Mouse (Mus musculus) CD4-positive helper T cell, adult 2 months (primary cell): ENCODE data around the gene Tesmin.
A peak's percentile ranks its signal among the peaks of the same experiment; 100 is the strongest.

ENCODE experiments used
- DNase-seq: peaks from one replicate; pipeline ENCODE4 v3.0.0-alpha.2; 2012; ENCODE audit warnings: low read depth, missing footprints, low spot score

The Tesmin gene

DNA sequence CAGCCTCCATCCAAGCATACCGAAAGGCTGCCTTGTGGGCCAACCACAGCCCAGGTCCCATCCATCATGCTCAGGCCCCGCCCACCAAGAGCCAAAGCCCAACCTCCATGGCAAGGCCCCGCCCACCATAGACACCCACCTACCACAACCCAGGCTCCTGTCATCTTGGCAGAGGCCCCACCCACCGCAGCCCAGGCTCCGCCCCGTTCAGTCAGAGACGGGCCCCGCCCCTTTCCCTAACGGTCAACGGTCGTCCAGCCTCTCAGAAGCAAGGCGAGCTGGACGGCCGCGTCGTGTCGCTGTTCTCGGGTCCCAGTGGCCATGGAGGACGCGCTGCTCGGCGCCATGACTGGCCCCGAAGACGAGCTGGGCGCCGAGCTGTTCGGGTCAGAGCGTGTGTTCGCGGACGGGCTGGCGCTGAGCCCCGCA lies at the start of gene Tesmin:
Gene Tesmin (plus strand): TSS at position 229 of the 429 bp plus-strand sequence.
- DNase-seq, result peak; percentile 90

- no peak for DNase-seq
Observed at GRCm38 (mm10) chr19:3339187-3339586, 49.5 kb upstream of the Tesmin start.

DNA sequence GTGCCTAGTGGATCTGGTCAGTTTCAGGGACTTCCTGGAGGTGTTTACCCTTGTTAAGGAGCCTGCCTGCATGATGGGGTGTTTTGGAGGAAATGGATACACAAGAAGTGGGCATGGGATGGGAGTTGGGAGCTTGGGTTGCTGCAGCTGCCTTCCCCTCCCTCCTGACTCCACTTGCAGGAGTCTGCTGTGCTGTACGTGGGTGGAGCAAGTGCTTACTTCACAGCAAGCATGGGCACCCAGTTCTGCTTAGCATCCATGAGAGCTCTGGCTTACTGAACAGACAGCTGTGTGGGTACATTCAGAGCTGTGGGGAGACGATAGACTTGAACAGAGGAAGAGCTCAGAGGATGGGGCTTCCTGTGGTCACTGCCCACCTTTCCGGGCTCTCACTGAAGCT lies 47.6 kb upstream of the Tesmin start:
- DNase-seq, result no peak

GRCm38 (mm10) chr19:3343929-3344328 lies 44.7 kb upstream of the Tesmin start:
- no peak for DNase-seq

GRCm38 (mm10) chr19:3344636-3345544 lies 43.8 kb upstream of the Tesmin start:
- no peak for DNase-seq

DNA sequence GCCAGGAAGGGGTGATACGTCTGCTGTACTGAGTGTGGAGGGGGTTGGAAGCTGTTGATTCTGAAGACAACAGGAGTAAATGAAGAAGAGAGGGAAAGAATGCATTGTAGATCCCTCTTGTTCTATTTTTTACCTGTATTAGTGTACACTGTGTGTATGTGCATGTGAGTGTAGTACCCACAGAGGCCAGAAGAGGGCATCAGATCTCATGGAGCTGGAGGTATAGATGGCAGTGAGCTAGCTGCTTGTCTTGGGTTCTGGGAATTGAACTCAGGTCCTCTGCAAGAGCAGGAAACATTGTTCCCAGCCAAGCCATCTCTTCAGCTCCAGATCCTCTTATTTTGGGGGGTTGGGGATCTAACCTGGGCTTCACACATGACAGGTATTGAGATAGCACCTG lies 40.9 kb upstream of the Tesmin start:
- peak; percentile 21 for DNase-seq

GRCm38 (mm10) chr19:3353415-3354111 lies 35.1 kb upstream of the Tesmin start:
- DNase-seq, result no peak

GRCm38 (mm10) chr19:3355096-3355495 lies 33.6 kb upstream of the Tesmin start:
- DNase-seq, result peak; percentile 24

GRCm38 (mm10) chr19:3356516-3356915 lies 32.1 kb upstream of the Tesmin start:
- no peak for DNase-seq

- no peak for DNase-seq
Observed at GRCm38 (mm10) chr19:3357620-3358019, 31.0 kb upstream of the Tesmin start.

DNA sequence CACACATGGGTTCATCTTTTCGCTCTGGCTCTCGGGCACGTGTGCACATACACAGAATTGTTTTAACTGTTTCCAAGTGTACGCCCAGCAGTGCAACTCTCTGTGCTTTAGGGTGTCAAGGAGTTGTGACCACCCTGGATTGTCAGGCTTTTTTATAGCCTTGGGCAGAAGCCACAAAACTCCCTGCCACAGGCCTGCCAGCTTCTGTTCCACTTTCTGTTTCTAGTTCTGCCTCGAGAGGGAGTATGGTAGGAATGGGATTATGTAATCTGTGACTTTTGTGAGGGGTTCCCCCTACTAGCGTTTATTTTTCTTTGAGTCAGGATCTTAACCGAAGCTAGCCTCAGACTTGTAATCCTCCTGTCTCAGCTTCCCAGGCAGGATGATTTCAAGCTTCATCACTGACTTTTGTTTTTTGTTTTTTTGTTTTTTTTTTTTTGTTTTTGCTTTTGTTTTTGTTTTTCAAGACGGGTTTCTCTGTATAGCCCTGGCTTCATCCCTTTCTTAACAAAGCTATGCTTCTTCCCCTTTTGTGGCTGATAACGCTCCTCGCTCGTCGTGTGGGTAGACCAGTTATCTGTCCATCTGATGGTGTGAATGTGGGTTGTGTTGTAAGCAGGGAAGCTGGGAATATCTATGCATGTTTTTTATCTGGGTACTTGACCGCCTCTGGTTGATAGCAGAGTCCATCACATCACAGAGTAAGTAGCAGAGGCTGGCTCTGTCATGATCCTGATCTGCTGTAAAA lies 28.6 kb upstream of the Tesmin start:
- DNase-seq, result no peak

- no peak for DNase-seq
Observed at GRCm38 (mm10) chr19:3363510-3363909, 25.1 kb upstream of the Tesmin start.

DNA sequence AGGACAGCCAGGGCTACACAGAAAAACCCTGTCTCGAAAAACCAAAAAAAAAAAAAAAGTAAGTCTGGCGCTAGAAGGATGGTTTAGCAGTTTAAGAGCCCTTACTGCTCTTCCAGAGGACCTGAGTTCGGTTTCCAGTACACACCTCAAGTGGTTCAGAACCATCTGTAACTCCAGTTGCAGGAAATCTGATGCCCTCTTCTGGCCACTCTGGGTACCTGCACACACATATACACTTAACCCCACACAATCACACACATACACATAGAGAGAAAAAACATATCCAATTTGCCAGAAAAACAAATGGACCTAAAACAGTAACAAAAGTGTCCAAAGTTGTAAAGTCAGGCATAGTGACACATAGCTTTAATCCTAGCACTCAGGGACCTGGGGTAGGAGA lies 23.6 kb upstream of the Tesmin start:
- no peak for DNase-seq

DNA sequence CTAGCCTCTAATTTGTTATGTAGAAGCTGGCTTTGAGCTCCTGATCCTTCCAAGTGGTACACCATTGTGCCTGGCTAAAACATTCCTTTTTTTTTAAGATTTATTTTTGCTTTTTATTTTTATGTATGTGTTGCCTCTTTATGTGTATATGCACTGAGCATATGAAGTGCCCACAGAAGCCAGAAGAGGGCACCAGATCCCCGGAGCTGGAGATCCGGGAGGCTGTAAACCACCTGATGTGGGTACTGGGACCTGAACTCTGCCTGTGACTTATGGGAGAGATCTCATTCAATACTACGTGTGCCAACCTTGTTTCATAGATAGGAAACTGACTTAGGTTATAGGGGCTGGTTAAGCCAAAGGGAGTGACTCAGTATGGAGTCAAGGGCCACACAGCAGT lies 20.4 kb upstream of the Tesmin start:
- no peak for DNase-seq

DNA sequence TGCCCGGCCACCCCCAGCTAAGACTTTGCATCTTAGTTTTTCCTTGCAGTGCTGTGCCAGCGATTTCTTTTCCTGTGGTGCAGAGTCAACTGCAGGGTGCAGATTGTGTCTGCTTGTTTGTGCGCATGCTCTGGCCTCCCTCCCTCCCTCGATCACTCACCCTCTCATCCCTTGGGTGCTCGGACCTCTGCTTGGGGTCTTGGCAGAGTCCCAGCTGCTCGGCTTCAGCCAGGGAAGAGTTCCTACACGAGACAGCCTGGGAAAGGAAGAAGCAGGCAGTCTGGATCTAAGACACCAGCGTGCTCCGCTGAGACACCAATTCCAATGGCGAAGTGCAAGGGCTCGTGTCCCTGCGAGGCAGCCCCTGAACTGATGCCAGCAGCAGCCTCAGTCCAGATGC lies 15.3 kb upstream of the Tesmin start:
- no peak for DNase-seq

GRCm38 (mm10) chr19:3374028-3374427 lies 14.6 kb upstream of the Tesmin start:
- DNase-seq, result peak; percentile 11

DNA sequence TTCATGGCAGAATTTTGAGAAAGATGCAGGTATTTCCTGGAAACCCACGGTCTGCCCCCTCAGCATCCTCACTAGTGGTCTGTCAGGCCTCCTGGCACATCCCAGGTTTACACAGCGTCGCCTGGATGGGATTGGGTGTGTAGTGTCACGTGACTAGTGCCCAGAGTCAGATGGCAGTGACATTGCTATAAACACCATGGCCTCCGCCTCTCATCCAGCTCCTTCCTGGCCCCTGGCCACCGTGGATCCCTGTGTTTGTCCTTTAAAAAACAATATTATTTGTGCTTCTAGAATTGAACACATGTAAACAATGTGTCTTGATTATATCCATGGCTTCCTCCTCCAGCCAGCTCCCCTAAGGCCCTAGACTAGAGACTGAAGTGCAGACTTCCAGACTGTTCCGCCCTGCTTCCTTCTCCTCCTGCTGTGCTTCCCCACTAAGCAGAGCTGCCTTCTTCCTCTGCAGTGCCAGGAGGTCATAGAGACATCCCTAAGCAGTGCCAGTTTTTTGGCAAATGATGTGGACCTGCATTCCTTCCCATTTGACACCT lies 12.6 kb upstream of the Tesmin start:
- no peak for DNase-seq

DNA sequence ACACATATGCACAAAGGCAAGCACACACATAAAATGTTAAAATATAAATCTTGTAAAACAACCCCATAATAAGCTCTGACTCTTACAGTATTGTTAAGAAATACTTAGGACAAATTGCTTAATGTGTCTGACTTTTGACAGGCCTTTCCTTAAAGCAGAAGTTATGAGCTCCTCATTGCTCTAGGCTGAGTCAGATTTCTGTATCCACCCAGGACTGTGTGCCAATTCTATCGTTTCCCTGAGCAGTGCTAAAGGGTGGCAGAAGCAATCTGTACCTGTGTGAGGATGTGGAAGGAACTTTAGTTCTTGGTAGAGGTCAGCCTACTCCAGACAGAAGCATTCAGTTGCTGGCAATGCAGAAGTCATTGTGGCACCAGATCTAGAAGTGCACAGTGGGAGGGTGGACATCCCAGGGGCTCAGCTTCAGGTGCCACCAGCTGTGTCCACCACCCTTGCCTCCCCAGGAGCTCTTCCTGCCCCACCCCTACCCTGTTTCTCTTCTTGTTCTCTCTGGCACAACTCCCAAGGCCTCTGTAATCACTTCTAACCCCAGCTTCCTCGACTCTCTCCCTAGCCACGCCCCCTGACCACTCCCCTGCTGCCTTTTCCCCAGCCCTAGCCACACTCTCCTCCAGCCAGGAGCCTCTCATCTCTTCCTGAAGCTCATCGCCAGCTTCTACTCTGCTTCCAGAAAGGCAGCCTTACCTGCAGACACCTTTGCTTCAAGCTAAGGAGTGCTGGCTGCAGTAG lies 11.5 kb upstream of the Tesmin start:
- DNase-seq, result no peak

DNA sequence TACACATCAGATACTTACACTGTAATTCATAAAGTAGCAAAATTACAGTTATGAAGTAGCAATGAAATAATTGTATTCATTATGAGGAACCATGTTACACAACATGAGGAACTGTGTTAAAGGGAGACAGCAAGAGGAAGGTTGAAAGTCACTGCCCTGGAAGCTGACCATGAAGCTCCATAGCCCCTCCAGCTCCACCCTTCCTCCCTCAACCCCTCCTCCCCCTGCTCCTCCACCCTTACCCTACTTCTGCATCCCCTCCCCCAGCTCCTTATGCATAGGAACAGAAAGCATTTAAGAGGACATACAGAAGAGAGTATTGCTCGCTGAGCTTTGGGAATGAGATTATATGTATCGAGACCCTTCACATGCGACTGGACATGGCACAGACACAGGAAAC lies 10.0 kb upstream of the Tesmin start:
- DNase-seq, result no peak

- peak; percentile 22 for DNase-seq
Observed at GRCm38 (mm10) chr19:3388061-3388460, 596 bp upstream of the Tesmin start.

DNA sequence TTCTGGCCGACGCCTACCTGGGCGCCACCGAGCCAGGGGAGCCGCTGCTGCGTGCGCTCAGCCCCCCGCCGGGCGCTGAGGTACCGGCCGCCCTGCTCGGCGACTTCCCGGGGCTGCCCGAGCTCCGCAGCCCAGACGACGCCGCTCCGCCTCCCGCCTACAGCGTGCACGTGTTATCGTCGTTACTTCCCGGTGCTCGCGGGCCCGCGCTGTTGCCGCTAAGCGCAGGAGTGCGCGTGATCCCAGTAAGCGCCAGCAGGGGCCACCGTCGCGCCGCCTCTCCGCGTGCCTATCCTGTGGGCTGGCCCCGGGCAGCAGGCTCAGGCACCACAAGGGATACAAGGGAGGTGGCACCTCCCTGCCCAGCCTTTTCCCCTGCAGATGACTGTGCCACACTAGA lies 432 bp downstream of the Tesmin start:
- DNase-seq, result peak; percentile 94
